Mouse (Mus musculus) heart, adult 2 months (tissue): ENCODE results near the gene Zmynd11.

Experiments
- CTCF ChIP-seq: fragments of 200-600 bp; IDR thresholded peaks from 2 replicates; pipeline ENCODE4 v1.8.1; 2022; ENCODE audit warnings: antibody characterized with exemption, mild to moderate bottlenecking, moderate library complexity
- POLR2A ChIP-seq: fragments of 200-500 bp; IDR thresholded peaks from 2 replicates; pipeline ENCODE4 v1.6.1; 2011; ENCODE audit warnings: mild to moderate bottlenecking, low read depth, low read length, control low read depth; ENCODE audit not compliant: insufficient read depth

- TF ChIP-seq CTCF (no peak), POLR2A (no peak)
These were observed 69.7 kb downstream of the Zmynd11 start for GRCm38 (mm10) chr13:9695403-9695802.
